Mouse (Mus musculus) mature B cell (primary cell): ENCODE data around the gene Mknk1.

Experiments used
- in situ Hi-C: fragments of 300-500 bp; cut with MboI; formaldehyde crosslinking; loops from 2 replicates; pipeline ENCODE4 v1.14.3; 2019

Gene Mknk1

GRCm38 (mm10) chr4:115838696-115839641 lies at the start of gene Mknk1:
Gene Mknk1 (plus strand): TSS chr4:115839198.
- in situ Hi-C loops = no loop called here

- in situ Hi-C loops = no loop called here
Observed at GRCm38 (mm10) chr4:115790864-115791263, 48.1 kb upstream of the Mknk1 start.

GRCm38 (mm10) chr4:115795360-115795759 lies 43.6 kb upstream of the Mknk1 start:
- in situ Hi-C loops = no loop called here

GRCm38 (mm10) chr4:115799981-115800380 lies 39.0 kb upstream of the Mknk1 start:
- in situ Hi-C loops = no loop called here

- in situ Hi-C loops = no loop called here
Observed at GRCm38 (mm10) chr4:115812326-115812725, 26.7 kb upstream of the Mknk1 start.

GRCm38 (mm10) chr4:115815606-115816005 lies 23.4 kb upstream of the Mknk1 start:
- in situ Hi-C loops = no loop called here

- in situ Hi-C loops = loop anchor here (10.0 kb wide), 1 partner anchor 75 kb away; no protein-coding TSS in a partner anchor
Observed at GRCm38 (mm10) chr4:115820199-115820598, 18.8 kb upstream of the Mknk1 start.

- in situ Hi-C loops = loop anchor here (10.0 kb wide), 1 partner anchor 76 kb away; no protein-coding TSS in a partner anchor
Observed at GRCm38 (mm10) chr4:115820944-115821343, 18.1 kb upstream of the Mknk1 start.

- in situ Hi-C loops = loop anchor here (10.0 kb wide), 1 partner anchor 77 kb away; no protein-coding TSS in a partner anchor
Observed at GRCm38 (mm10) chr4:115821431-115821830, 17.6 kb upstream of the Mknk1 start.

GRCm38 (mm10) chr4:115821928-115822327 lies 17.1 kb upstream of the Mknk1 start:
- in situ Hi-C loops = loop anchor here (10.0 kb wide), 1 partner anchor 77 kb away; no protein-coding TSS in a partner anchor

- in situ Hi-C loops = loop anchor here (10.0 kb wide), 1 partner anchor 79 kb away; no protein-coding TSS in a partner anchor
Observed at GRCm38 (mm10) chr4:115824178-115824577, 14.8 kb upstream of the Mknk1 start.

- in situ Hi-C loops = loop anchor here (10.0 kb wide), 1 partner anchor 80 kb away; no protein-coding TSS in a partner anchor
Observed at GRCm38 (mm10) chr4:115825271-115825670, 13.7 kb upstream of the Mknk1 start.

- in situ Hi-C loops = loop anchor here (10.0 kb wide), 1 partner anchor 82 kb away; no protein-coding TSS in a partner anchor
Observed at GRCm38 (mm10) chr4:115827066-115827465, 11.9 kb upstream of the Mknk1 start.

- in situ Hi-C loops = loop anchor here (10.0 kb wide), 1 partner anchor 83 kb away; no protein-coding TSS in a partner anchor
Observed at GRCm38 (mm10) chr4:115827535-115827887, 11.5 kb upstream of the Mknk1 start.

GRCm38 (mm10) chr4:115827888-115828571 lies 11.0 kb upstream of the Mknk1 start, which contains the start of gene Mob3c:
Gene Mob3c (plus strand): TSS chr4:115828092.
- in situ Hi-C loops = loop anchor here (10.0 kb wide), 1 partner anchor 83 kb away; no protein-coding TSS in a partner anchor

GRCm38 (mm10) chr4:115828572-115828902 lies 10.5 kb upstream of the Mknk1 start:
- in situ Hi-C loops = loop anchor here (10.0 kb wide), 1 partner anchor 84 kb away; no protein-coding TSS in a partner anchor

- in situ Hi-C loops = no loop called here
Observed at GRCm38 (mm10) chr4:115830491-115830890, 8.5 kb upstream of the Mknk1 start.

- in situ Hi-C loops = no loop called here
Observed at GRCm38 (mm10) chr4:115831221-115831620, 7.8 kb upstream of the Mknk1 start.

- in situ Hi-C loops = no loop called here
Observed at GRCm38 (mm10) chr4:115832040-115832439, 7.0 kb upstream of the Mknk1 start.

- in situ Hi-C loops = no loop called here
Observed at GRCm38 (mm10) chr4:115835576-115835975, 3.4 kb upstream of the Mknk1 start.

GRCm38 (mm10) chr4:115838196-115838595 lies 802 bp upstream of the Mknk1 start:
- in situ Hi-C loops = no loop called here

GRCm38 (mm10) chr4:115839956-115840355 lies 958 bp downstream of the Mknk1 start:
- in situ Hi-C loops = no loop called here
